Mouse (Mus musculus) liver, postnatal 0 days (tissue): ENCODE results near the gene Glcci1. TPM values are rescaled to one million over a fixed set of nuclear protein-coding genes. Genes with fewer than 3 reads are reported as not detected.

Source experiments
- ATAC-seq: fragments of 200-750 bp; cut with Nextera tagmentation; 2 replicates; pipeline ENCODE4 v1.8.0; 2017; ENCODE audit warnings: mild to moderate bottlenecking, moderate library complexity
- DNase-seq: peaks from one replicate; pipeline ENCODE4 v3.0.0-alpha.2; 2016
- H3K27ac ChIP-seq: fragments of 300-500 bp; sonication (generic); 2 replicates; pipeline ENCODE4 v1.5.1; 2014; ENCODE audit warnings: antibody characterized with exemption, moderate library complexity, mild to moderate bottlenecking, low read depth
- H3K27me3 ChIP-seq: fragments of 300-500 bp; sonication (generic); 2 replicates; pipeline ENCODE4 v1.6.1; 2014; ENCODE audit warnings: low read length, control low read depth, mixed read lengths; ENCODE audit not compliant: insufficient read depth
- H3K36me3 ChIP-seq: fragments of 300-500 bp; sonication (generic); replicated peaks from 2 replicates; pipeline ENCODE4 v1.6.1; 2014; ENCODE audit warnings: mild to moderate bottlenecking, control low read depth, low read length, moderate library complexity, mixed read lengths; ENCODE audit not compliant: insufficient read depth
- H3K4me1 ChIP-seq: fragments of 300-500 bp; sonication (generic); 2 replicates; pipeline ENCODE4 v1.6.1; 2014; ENCODE audit warnings: antibody characterized with exemption, mild to moderate bottlenecking, control low read depth; ENCODE audit not compliant: insufficient read depth
- H3K4me2 ChIP-seq: fragments of 300-500 bp; sonication (generic); 2 replicates; pipeline ENCODE4 v1.6.1; 2014; ENCODE audit warnings: low read depth, mild to moderate bottlenecking, low read length, moderate library complexity, mixed read lengths
- H3K4me3 ChIP-seq: fragments of 300-500 bp; sonication (generic); 2 replicates; pipeline ENCODE4 v1.5.1; 2014; ENCODE audit warnings: low read depth, low read length
- H3K9ac ChIP-seq: fragments of 300-500 bp; sonication (generic); replicated peaks from 2 replicates; pipeline ENCODE4 v1.6.1; 2014; ENCODE audit warnings: mild to moderate bottlenecking, moderate library complexity
- H3K9me3 ChIP-seq: fragments of 300-500 bp; sonication (generic); 2 replicates; pipeline ENCODE4 v1.6.1; 2016; ENCODE audit warnings: mild to moderate bottlenecking, control low read depth, low read length, mixed read lengths
- CTCF ChIP-seq: sonication (generic); IDR thresholded peaks from 2 replicates; pipeline ENCODE4 v1.5.1; 2016; ENCODE audit warnings: antibody characterized with exemption, low read depth
- EP300 ChIP-seq: IDR thresholded peaks from 2 replicates; pipeline ENCODE4 v1.6.1; 2016; ENCODE audit warnings: antibody characterized with exemption, low read depth, mild to moderate bottlenecking
- WGBS: fragments of 180-500 bp; shearing (Covaris S2); extraction: QIAGEN DNeasy Blood & Tissue Kit; methylation state at CpG from one replicate; pipeline ENCODE4 v1.1.7; 2014; ENCODE audit not compliant: insufficient replicate concordance; 5-methylcytosine and 5-hydroxymethylcytosine counted together
- polyA plus RNA-seq: library from polyadenylated mRNA; unstranded; fragments of >200 nt; fragmentation: Nextera tagmentation; extraction: Ambion mirVana; gene quantifications from 2 replicates; pipeline ENCODE4 v1.2.1, GENCODE M21; 2015

Gene Glcci1
- polyA plus RNA-seq, 1 experiment from 2014 or later = 2.5 TPM

DNA sequence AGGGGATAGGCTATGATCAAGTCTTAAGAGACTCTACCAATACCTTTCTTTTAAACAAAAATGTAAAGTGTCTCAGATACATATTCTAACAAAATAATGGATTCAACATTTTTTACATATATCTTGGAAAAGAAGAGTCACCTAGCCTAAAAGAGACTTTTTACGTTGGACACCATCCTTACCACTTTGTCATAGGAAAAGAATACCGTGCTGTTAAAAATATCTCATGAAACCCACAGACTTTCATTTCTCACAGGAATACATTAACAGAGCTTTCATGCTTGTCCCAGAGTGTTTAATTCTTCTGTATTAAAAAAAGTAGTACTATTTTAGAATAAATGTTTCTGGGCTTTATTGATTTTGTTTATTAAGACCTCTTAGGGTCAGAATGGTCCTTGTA, 41.8 kb downstream of the Glcci1 start:
- no peak for TF ChIP-seq EP300
- TF ChIP-seq CTCF = no peak
- Histone ChIP-seq H3K4me1 (no peaks in the 10 kb centered on the region), H3K27me3 (no peaks in the 10 kb centered on the region), H3K27ac (no peak overlapping the region), H3K4me3 (no peak overlapping the region), H3K36me3 (peaks cover 2% of the 10 kb centered on the region; the same call in 1 of the 2 replicates), H3K9ac (no peak overlapping the region), H3K4me2 (no peak overlapping the region), H3K9me3 (no peaks in the 10 kb centered on the region)
- 85% methylated on average over 2 of the region's 2 CpGs for WGBS
- no peak for DNase-seq
- no peak for ATAC-seq

DNA sequence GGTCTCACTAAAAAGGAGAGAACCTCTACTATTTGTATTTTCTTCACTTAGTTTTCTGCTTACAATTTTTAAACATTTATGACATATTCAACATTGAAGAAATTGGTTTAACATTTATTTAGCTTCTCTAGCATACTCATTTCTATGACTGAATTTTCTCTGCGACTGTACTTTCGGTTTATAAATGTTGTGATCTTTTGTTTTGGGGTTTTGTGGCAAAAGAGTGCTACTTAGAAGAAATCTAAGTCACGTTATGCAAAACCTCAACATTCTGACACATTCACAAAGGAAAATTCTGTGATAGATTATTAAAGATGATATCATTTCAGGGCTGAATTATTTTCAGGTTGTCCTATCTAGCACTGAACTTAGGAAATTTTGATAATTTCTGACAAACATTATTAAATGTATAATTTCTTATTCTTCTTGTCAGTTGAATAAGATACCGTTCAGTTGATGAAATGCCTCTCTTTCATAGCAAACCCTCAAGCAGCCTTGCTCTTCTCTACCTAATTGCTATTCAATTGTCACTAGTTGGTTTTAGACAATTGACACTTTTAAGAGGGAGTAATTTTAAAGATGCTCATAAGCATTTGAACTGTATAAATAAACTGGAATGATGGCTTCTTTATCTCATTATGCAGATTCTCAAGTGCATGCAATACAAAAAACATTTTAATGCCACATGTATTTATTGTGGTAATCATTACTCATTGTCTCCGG, 47.6 kb downstream of the Glcci1 start:
- Histone ChIP-seq H3K27ac (no peak overlapping the region), H3K36me3 (0 out of 2 replicates have a peak, but pooled peaks cover 4% of the 10 kb centered on the region), H3K27me3 (no peaks in the 10 kb centered on the region), H3K4me3 (no peak overlapping the region), H3K4me1 (no peaks in the 10 kb centered on the region), H3K9ac (no peak overlapping the region), H3K4me2 (no peak overlapping the region), H3K9me3 (no peaks in the 10 kb centered on the region)
- no peak for ATAC-seq
- TF ChIP-seq EP300 = no peak
- no peak for TF ChIP-seq CTCF
- 86% methylated on average over 5 of the region's 5 CpGs for WGBS
- no peak for DNase-seq

DNA sequence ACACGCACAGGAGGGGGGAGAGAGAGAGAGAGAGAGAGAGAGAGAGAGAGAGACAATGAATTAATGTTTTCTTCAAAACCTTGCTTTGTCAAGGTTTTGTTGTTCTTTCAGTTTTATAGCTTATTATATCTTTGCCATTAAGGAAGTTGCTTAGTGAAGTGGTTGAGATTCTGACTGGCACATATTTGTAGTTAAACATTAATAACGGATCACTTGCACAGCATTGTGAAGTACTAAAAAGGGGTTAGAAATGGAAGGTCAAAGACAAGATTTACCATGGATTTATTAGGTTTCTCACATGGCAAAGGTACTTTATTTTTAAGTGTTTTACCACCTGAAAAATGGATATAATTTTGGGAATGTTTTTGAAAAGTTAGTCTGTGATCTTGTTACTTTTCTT, 51.3 kb downstream of the Glcci1 start:
- Histone ChIP-seq H3K27ac (no peak overlapping the region), H3K9ac (no peak overlapping the region), H3K4me3 (no peak overlapping the region), H3K4me2 (no peak overlapping the region), H3K4me1 (no peaks in the 10 kb centered on the region), H3K36me3 (0 out of 2 replicates have a peak, but pooled peaks cover 4% of the 10 kb centered on the region), H3K27me3 (no peaks in the 10 kb centered on the region), H3K9me3 (no peaks in the 10 kb centered on the region)
- ATAC-seq (no peak), DNase-seq (no peak)
- TF ChIP-seq EP300 (no peak), CTCF (no peak)
- WGBS = 80% methylated on average over 2 of the region's 2 CpGs

DNA sequence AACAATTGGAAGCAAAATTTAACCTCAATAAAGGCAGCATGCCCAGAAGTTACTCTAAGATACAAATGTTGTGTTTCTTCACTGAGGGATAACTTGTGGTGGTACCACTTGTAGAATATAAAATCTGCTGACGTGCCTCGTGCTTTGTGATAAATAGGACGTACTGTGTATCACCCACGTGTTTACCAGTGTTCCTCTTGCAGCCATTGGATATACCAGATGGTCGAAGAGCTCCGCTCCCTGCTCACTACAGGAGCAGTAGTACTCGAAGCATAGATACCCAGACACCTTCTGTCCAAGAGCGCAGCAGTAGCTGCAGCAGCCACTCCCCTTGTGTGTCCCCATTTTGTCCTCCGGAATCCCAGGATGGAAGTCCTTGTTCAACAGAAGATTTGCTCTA, 73.0 kb downstream of the Glcci1 start:
- 85% methylated on average over 9 of the region's 9 CpGs for WGBS
- Histone ChIP-seq H3K4me1 (no peaks in the 10 kb centered on the region), H3K9me3 (no peaks in the 10 kb centered on the region), H3K4me2 (no peak overlapping the region), H3K27me3 (no peaks in the 10 kb centered on the region), H3K27ac (no peak overlapping the region), H3K4me3 (no peak overlapping the region), H3K36me3 (no peaks in the 10 kb centered on the region), H3K9ac (no peak overlapping the region)
- no peak for ATAC-seq
- TF ChIP-seq CTCF (no peak), EP300 (no peak)
- no peak for DNase-seq

DNA sequence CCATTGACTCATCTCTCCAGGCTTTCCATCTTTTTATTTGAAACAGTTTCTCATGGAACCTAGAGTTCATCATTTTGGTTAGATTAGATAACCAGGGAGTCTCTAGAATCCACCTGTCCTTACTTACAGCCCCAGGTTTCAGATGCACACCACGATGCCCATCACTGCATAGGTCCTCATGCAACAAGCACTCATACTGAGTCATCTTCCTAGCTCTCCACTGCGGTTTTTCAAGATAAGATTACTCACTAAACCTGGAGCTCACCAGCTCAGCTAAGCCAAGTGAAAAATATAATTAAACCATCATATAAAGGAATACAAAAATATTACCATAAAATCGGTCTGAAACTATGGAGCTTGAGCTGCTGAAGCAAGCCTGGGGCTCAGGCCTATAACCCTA, 74.5 kb downstream of the Glcci1 start:
- DNase-seq (no peak), ATAC-seq (no peak)
- TF ChIP-seq CTCF (no peak), EP300 (no peak)
- 78% methylated on average over 3 of the region's 3 CpGs for WGBS
- H3K4me2 ChIP-seq = no peak overlapping the region
- no peaks in the 10 kb centered on the region for H3K9me3 ChIP-seq
- H3K27ac ChIP-seq = no peak overlapping the region
- no peaks in the 10 kb centered on the region for H3K27me3 ChIP-seq
- H3K9ac ChIP-seq = no peak overlapping the region
- H3K36me3 ChIP-seq = no peaks in the 10 kb centered on the region
- no peaks in the 10 kb centered on the region for H3K4me1 ChIP-seq
- H3K4me3 ChIP-seq = no peak overlapping the region

DNA sequence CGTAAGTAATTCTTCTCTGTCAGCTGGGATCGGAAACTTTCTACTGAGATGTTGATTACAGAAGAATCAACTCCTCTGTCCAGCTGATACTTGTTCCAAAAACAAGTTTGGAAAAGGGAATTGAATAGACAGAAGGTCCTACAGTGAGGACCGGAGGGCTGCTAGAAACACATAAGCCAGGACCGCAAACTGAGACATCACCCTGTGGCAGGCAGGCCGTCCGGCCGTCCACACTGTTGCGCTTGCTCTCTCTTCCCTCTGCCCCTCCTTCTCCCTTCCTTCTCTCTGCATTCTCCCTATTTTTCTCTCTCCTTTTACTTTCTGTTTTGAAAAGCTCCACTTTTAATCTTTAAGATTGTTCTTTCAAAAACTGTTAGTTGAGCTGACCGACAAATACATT, 82.3 kb downstream of the Glcci1 start:
- no peak overlapping the region for H3K4me2 ChIP-seq
- no peaks in the 10 kb centered on the region for H3K27me3 ChIP-seq
- no peak overlapping the region for H3K27ac ChIP-seq
- no peaks in the 10 kb centered on the region for H3K4me1 ChIP-seq
- 0 out of 2 replicates have a peak, but pooled peaks cover 4% of the 10 kb centered on the region for H3K36me3 ChIP-seq
- H3K9ac ChIP-seq = no peak overlapping the region
- DNase-seq (no peak), ATAC-seq (no peak)
- TF ChIP-seq CTCF (no peak), EP300 (no peak)
- 91% methylated on average over 9 of the region's 9 CpGs for WGBS
- H3K4me3 ChIP-seq = no peak overlapping the region
- H3K9me3 ChIP-seq = no peaks in the 10 kb centered on the region
